Mouse (Mus musculus) brain, embryonic 14.5 days (tissue): Measurements from ENCODE around the gene Fxyd7. TPM values are rescaled to one million over a fixed set of nuclear protein-coding genes. Genes with fewer than 3 reads are reported as not detected.
A peak's percentile ranks its signal among the peaks of the same experiment; 100 is the strongest.

ENCODE experiments used
- DNase-seq: peaks from one replicate; pipeline ENCODE4 v3.0.0-alpha.2; 2011; ENCODE audit warnings: low read depth
- CTCF ChIP-seq: fragments of 200-500 bp; IDR thresholded peaks from 2 replicates; pipeline ENCODE4 v1.5.1; 2012; ENCODE audit warnings: inconsistent platforms, mild to moderate bottlenecking, moderate library complexity, borderline replicate concordance; ENCODE audit not compliant: insufficient read depth, insufficient read length; ENCODE audit errors: extremely low read depth
- POLR2A ChIP-seq: fragments of 200-500 bp; IDR thresholded peaks from 2 replicates; pipeline ENCODE4 v1.6.1; 2012; ENCODE audit warnings: mild to moderate bottlenecking, inconsistent platforms, borderline replicate concordance; ENCODE audit not compliant: poor library complexity, insufficient read depth, insufficient read length, severe bottlenecking; ENCODE audit errors: extremely low read depth
- polyA plus RNA-seq: library from polyadenylated mRNA; depleted of rRNA; stranded (reverse); fragments of >200 nt; gene quantifications from 2 replicates; pipeline ENCODE4 v1.2.3, GENCODE M21; 2012

The Fxyd7 gene
- polyA plus RNA-seq, 1 experiment = 74.4 TPM

DNA sequence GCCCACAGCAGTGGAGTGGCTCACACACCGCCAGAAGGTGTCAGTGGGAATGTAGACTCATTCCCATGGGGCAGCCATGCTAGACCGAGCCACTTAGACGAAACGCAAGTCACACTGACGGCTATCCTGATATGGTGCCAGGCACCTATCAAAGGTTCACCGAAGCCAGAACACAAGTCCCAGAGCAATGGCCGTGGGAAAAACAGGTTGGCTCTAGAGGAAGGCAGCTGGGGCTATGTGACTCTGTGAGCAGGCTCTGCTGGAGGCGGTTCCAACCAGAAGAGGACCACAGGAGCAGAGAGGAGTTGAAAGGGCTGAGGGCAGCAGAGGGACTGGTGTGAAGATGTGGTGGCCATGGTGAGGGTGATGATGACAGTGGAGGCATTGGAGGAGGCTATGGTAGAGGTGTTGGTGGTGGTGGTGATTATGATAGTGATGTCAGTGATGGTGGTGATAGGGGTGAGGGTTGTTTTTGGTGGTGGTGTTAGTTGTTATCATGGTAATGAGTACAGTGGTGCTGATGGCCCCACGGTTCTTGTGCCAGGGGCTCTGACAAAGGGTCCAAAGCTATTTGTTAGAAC is 35.0 kb upstream of the Fxyd7 start:
- DNase-seq = no peak
- TF ChIP-seq CTCF = no peak
- no peak for TF ChIP-seq POLR2A

DNA sequence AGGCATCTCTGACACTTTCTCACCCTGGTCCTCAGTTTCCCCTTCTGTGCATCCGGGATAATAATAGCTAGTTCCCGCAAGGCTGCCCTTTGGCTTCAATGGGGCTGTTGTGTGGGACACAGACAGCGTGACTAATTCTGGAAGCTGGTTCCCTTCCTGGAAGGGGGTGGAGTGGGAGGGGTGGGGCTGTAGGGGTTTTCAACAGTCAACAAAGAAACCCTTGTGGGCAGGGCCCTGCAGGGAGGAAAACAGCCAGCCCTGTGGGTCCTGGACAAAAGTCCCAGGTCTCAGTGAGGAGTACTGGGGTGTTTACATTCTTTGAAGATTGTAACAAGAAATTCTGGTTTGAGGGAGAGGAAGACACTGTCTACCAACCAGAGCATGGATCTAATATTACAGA is 33.9 kb upstream of the Fxyd7 start:
- DNase-seq = peak; percentile 48
- TF ChIP-seq POLR2A = no peak
- TF ChIP-seq CTCF = no peak

DNA sequence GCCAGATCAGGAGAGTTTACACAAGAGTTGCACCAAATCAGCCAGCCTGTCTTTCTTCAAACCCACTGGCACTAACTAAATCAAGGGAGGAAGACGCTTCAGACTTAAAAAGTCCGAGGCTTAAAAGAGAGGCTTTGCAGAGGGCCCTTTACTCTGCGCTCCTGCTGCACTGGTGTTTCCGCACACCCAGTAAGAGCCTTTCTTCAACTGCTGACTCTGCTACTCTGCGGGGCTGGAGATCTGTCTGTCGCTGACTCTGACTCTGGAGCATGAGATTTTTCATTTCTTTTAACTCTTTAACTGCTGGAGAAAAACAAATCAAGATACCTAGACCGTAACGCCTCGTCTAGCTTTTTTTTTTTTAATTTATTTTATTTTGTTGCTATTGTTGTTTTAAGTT is 32.9 kb upstream of the Fxyd7 start:
- TF ChIP-seq POLR2A (no peak), CTCF (no peak)
- no peak for DNase-seq

DNA sequence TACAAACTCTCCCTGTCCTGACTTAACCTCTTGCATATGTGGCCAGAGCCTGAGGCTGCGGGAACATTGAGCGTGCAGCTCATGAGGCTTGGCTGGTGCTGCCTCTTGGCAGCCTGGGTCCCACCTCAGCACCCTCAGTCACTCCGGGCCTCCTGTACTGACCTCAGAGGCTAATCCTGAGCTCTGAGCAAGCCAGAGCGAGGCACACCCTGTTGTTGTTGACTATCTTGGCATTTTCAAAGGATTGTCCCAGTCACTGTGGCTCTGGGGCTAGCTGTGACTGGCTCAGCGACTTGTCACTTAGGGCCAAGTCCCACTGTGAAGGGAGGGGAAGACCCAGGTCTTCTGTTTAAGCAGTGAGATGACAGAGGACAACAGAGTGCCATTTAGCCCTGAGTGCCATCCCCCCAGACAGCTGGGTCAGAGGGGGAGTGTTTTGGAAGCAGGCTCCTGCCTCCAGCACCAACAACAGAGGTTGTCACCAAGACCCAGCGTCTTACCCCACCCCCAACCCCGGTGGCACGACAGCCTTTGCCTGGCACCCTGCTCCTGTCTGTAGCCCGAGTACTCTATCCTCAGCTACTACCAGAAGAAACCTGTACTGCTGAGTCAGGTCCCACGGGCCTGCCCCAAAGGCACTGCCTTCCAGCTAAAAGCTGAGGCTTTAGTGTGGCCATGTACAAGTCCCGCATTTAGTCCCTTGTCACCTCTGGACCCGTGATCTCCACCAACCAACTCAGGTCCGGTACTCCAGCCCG is 31.7 kb upstream of the Fxyd7 start:
- DNase-seq = no peak
- TF ChIP-seq POLR2A (no peak), CTCF (no peak)

DNA sequence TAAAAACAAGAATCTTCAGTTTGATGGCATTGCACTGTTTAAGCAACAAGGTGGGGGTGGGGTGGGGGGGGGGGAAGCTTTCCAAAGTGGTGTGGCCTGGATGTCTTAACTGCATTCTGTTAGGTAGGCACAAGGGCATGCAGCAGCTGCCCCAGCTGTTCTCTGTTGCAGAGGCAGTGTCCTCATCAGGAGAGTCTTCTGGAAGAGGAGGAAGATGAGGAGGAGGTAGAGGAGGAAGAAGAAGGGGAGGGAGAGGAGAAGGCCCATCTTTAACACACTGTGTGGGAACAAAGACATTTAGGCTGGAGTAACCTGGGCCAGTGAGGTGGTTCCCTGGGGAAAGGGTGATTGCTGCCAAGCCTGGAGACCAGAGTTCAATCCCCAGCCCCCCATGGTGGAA is 30.8 kb upstream of the Fxyd7 start:
- DNase-seq = no peak
- no peak for TF ChIP-seq CTCF
- TF ChIP-seq POLR2A = no peak

DNA sequence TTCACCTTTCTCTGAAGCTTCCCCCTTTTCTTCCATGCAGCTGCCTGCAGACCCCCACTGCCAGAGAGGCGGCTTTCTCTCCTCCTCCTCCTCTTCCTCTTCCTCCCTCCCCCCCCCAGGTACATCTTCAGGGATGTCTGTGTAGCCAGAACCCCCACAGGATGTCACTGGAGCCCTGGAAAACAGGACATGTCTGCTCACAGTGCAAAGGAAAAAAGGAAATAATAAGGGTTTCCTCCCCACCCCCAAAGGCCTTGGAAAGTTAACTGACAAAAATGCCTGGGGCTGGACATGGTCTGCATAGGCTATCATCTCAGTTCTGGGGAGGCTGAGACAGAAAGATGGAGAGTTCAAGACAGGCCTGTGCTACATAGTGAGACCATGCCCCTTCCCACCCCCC is 29.8 kb upstream of the Fxyd7 start:
- TF ChIP-seq CTCF = no peak
- TF ChIP-seq POLR2A = no peak
- no peak for DNase-seq

DNA sequence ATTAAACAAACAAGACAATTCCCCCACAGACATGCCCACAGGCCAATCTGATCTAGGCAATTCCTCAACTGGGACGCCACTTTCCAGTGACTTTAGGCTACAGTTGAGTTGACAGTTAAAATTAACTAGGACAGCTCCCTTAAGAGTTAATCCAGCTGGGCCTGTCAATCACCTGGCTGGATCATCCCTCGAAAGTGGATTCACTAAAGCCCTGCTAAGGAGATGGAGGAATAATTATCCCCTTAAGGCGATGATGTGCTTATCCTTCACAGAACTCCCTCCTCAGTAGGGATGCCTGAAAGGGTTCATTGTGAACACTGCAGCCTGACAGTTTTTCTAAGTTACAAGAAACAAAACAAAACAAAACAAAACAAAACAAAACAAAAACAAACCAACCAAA is 29.3 kb upstream of the Fxyd7 start:
- DNase-seq = no peak
- TF ChIP-seq CTCF = no peak
- no peak for TF ChIP-seq POLR2A

DNA sequence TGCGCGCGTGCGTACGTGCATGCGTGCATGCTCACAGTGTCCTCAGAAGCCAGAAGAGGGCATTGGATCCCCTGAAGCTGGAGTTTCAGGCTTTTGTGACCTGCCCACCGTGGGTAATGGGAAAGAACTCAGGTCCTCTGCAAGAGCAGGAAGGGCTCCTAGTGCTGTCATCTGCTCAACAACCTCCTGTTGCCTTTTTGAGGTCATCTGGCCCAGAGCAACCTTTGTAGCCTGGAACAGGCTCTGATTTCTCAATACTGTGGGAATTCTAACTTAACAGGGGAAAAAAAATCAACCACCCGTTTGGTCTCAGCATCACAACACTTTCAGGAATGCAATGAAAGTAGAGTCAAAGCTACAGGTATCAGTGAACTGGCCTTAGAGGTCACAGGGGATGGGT is 28.4 kb upstream of the Fxyd7 start:
- TF ChIP-seq POLR2A = no peak
- TF ChIP-seq CTCF = no peak
- DNase-seq = no peak

DNA sequence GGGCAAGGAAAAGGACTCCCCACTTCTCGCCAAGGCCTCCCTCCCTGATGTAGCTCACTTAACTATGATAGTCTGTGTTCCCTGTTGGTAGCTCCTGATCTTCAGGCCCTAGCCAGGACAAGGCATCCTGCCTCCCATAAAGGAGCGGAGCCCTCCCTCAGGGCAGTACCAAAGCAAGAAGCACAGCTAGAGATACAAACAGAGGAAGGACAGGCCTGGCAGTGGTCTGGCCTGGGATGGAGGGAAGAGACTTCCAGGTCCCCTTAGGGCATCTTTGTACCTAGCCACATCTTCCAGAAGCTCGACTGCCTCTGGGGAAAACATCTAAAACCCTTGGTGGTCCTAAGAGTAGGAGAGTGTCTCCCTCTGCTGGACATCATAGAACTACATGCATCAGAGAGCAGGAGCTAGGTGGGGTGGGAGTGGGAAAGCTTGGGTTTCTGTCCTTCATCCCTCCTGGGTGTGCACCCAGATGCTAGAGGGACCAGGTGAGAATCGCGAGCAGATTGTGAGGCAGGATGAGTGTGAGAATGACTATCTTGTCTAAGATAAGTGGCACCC is 26.7 kb upstream of the Fxyd7 start:
- no peak for TF ChIP-seq POLR2A
- TF ChIP-seq CTCF = peak; percentile 75; the same call in 1 of the 2 replicates
- peak; percentile 75 for DNase-seq

DNA sequence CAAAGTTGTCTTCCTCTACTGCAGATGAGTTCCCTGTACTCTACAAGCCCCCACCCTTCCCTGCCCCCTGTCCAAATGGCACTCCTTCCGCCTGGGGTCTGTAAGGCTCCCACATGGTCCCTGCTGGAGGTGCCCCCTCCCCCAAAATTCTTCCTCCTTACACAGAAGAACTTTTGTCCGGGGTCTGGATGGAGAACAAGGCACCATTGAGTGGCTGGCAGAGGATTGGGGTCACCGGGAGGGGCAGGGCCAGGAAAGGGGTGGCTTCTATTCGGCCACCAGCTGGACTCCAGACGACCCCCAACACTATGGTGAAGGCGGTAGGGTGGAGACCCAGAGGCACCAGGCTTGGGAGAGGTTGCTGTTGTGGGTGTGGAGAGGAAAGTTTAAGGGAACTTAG is 26.2 kb upstream of the Fxyd7 start:
- TF ChIP-seq CTCF (no peak), POLR2A (no peak)
- DNase-seq = no peak

DNA sequence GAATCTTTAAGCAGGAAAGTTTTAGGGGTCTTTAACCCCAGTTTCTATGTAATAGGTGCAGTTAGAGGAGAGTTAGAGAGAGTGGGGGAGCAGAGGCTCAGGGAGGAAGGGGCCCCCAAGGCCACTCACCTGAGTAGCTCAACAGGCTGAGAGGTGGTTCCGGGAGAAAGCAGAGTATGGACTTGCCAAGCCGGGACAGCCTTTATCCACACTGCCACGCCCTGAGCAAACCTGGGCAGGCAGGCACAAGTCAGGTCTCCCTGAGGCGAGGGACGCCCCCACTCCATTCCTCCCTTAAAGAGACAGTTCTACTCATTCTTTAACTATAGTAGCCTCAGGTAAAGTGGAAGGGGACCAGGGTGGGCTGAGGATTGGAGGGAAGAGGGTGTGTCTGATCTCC is 25.2 kb upstream of the Fxyd7 start, which contains the start of gene Fxyd3:
Fxyd3 (minus strand) TSS at position 213 of the 400 bp plus-strand sequence.
- no peak for DNase-seq
- TF ChIP-seq POLR2A (no peak), CTCF (no peak)

DNA sequence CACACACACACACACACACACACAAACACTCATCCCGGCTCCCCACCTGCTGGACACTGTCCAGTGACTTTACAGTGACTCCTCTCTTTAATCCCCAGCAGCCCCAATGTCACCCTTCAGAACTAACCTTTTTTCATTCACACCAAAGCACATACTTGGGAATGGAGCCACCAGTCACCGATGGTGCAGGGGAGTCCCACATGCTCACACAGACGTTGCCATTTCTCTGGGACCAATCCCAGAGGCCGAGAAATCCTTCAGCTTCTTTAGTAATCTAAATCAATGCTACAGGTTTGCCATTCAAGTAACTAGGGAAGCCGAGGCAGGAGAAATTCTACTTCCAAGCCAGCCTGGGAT is 23.4 kb upstream of the Fxyd7 start:
- no peak for DNase-seq
- TF ChIP-seq CTCF (no peak), POLR2A (no peak)
